Mouse (Mus musculus) stomach, postnatal 0 days (tissue): ENCODE results near the gene 4933424G06Rik.

Experiments used
- CTCF ChIP-seq: IDR thresholded peaks from 2 replicates; pipeline ENCODE4 v1.5.1; 2016; ENCODE audit warnings: antibody characterized with exemption, low read depth, mild to moderate bottlenecking, moderate library complexity
- EP300 ChIP-seq: optimal IDR thresholded peaks from 2 replicates; pipeline ENCODE3; 2016; ENCODE audit warnings: antibody characterized with exemption

DNA sequence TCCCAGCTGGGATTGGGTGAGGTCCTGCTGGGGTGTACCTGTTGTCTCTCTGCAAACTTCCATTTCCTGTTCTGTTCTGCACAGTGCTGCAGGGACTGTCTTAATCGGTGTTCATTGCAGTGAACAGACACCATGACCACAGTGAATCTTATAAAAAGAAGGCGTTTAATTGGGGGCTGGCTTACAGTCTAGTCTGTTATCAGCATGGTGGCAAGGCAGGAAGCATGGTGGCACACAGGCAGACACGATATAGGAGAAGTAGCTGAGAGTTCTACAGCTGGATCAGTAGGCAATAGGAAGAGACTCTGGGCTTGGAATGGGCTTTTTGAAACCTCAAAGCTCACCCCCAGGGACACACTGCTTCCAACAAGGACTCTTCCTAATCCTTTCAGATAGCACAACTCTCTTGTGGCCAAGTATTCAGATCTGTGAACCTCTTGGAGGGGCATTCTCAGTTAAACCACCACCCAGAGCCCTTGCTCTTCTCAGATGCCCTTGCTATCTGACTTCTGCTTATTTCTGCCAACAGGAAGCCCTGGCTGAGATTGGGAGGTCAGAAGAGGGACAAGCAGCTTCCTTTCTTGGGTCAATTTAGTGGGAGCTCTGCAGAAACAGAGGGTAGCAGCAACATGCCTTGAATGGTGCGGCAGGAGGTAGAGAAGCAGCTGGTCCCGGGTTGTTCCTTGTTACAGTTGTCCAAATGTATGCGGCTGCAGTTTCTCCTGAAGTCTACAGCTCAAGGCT, 44.2 kb downstream of the 4933424G06Rik start:
- TF ChIP-seq CTCF (no peak), EP300 (no peak)
